Comparison of ENCODE assay signal across 21 mouse cellular contexts in the genomic region with DNA sequence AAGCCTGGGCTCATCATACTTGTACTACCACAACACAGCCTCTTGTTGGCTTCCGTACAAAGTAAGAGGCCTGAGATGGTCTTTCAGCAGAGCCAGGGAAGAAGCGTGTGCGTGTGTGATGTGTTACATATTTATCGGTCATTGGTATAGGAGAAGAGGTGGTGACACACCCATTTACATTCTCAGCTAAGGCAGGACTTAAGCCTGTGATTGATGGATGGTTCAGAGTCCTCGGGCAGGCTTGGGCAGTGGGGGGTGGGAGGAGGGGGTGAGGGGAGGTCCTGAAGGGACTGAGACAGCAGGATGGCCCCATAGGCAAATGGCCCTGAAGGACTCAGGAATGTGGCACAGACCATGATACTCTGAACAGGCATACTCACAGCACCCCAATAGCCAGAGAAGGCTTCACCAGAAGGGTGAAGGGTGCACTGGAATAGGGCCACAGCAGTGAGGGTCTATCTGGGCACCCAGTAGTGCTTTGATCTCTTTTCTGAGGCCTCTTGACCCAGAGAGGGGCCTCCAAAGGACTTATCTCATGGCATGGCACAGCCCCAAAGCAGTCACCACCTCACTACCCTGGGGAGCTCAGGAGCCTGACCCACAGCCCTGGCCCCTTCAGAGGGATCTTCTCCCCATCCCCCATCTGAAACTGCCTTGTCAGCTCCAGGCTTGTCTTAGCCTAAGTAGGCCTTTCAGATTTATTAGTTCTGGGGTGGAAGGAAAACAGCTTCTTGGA.
DNase-seq lines count a peak whose midpoint lies in the region; ATAC-seq and TF ChIP-seq lines count a peak whose summit lies in the region.
"Had no signal": no experiment of that assay in that cellular context is flagged by ENCODE, and none has a peak within 500 bp of the region (broad histone marks: within the 10 kb centered on the region; RNA-seq: fewer than 3 reads in every experiment).

No protein-coding gene starts in this region.

- no peak for TF ChIP-seq EP300 in liver, embryonic 14.5 days (IDR thresholded peaks at IDR 0.05; ENCODE audit: low read depth)

- no peak for ATAC-seq in hindbrain, embryonic 13.5 days (ENCODE audit: low FRiP score)
- no peak for ATAC-seq in hindbrain, postnatal 0 days
- ATAC-seq in neural tube, embryonic 11.5 days (ENCODE audit: insufficient read depth, low FRiP score, low TSS enrichment), result no peak
- peak; percentile 61; the same call in 1 of the 2 replicates for ATAC-seq in liver, embryonic 14.5 days (ENCODE audit: insufficient read depth)
- ATAC-seq in stomach, embryonic 16.5 days (ENCODE audit: insufficient read depth, low FRiP score), result peak; percentile 35; the same call in 1 of the 2 replicates
- ATAC-seq: hindbrain, embryonic 16.5 days had no signal

- H3K9me3 ChIP-seq in hindbrain, embryonic 13.5 days, result no peaks in the 10 kb centered on the region
- no peaks in the 10 kb centered on the region for H3K9me3 ChIP-seq in hindbrain, postnatal 0 days (ENCODE audit: low read length)
- H3K9me3 ChIP-seq in neural tube, embryonic 11.5 days (ENCODE audit: control insufficient read depth, low read length), result no peaks in the 10 kb centered on the region
- no peaks in the 10 kb centered on the region for H3K9me3 ChIP-seq in liver, embryonic 14.5 days (ENCODE audit: control insufficient read depth, low read length)
- H3K9me3 ChIP-seq in stomach, embryonic 16.5 days (replicated peaks; ENCODE audit: control insufficient read depth, low read length), result no peaks in the 10 kb centered on the region
- H3K9me3 ChIP-seq: embryonic facial prominence, embryonic 13.5 days; kidney, embryonic 15.5 days; midbrain, embryonic 12.5 days had no signal

- H3K27me3 ChIP-seq in hindbrain, embryonic 13.5 days, result no peaks in the 10 kb centered on the region
- no peaks in the 10 kb centered on the region for H3K27me3 ChIP-seq in hindbrain, postnatal 0 days (ENCODE audit: insufficient read depth, low read length)
- no peaks in the 10 kb centered on the region for H3K27me3 ChIP-seq in neural tube, embryonic 11.5 days (ENCODE audit: control insufficient read depth, insufficient read depth, low read length)
- H3K27me3 ChIP-seq in liver, embryonic 14.5 days (ENCODE audit: control insufficient read depth, insufficient read depth, low read length), result no peaks in the 10 kb centered on the region
- H3K27me3 ChIP-seq in stomach, embryonic 16.5 days (ENCODE audit: control insufficient read depth, insufficient read depth, low read length), result no peaks in the 10 kb centered on the region
- H3K27me3 ChIP-seq: embryonic facial prominence, embryonic 13.5 days had no signal

- no peak overlapping the region for H3K9ac ChIP-seq in hindbrain, embryonic 13.5 days
- H3K9ac ChIP-seq in hindbrain, postnatal 0 days (replicated peaks; ENCODE audit: low read length), result no peak overlapping the region
- H3K9ac ChIP-seq in neural tube, embryonic 11.5 days (ENCODE audit: low read length), result no peak overlapping the region
- H3K9ac ChIP-seq in liver, embryonic 14.5 days (replicated peaks), result no peak overlapping the region
- H3K9ac ChIP-seq in stomach, embryonic 16.5 days (ENCODE audit: low read length), result no peak overlapping the region
- H3K9ac ChIP-seq: embryonic facial prominence, embryonic 13.5 days; kidney, embryonic 15.5 days; lung, embryonic 14.5 days; midbrain, embryonic 12.5 days had no signal

- H3K27ac ChIP-seq in hindbrain, embryonic 13.5 days, result peak overlapping the region; percentile 73
- no peak overlapping the region for H3K27ac ChIP-seq in hindbrain, postnatal 0 days
- peak overlapping the region; percentile 54; the same call in 1 of the 2 replicates for H3K27ac ChIP-seq in neural tube, embryonic 11.5 days (ENCODE audit: low read depth, low read length)
- H3K27ac ChIP-seq in liver, embryonic 14.5 days, result no peak overlapping the region
- H3K27ac ChIP-seq in stomach, embryonic 16.5 days (ENCODE audit: low read length), result no peak overlapping the region
- H3K27ac ChIP-seq: embryonic facial prominence, embryonic 13.5 days; kidney, embryonic 15.5 days; midbrain, embryonic 12.5 days had no signal

- peaks cover 53% of the 10 kb centered on the region for H3K4me1 ChIP-seq in hindbrain, embryonic 13.5 days (replicated peaks)
- no peaks in the 10 kb centered on the region for H3K4me1 ChIP-seq in hindbrain, postnatal 0 days (ENCODE audit: insufficient read depth, low read length)
- H3K4me1 ChIP-seq in neural tube, embryonic 11.5 days (ENCODE audit: control insufficient read depth, insufficient read depth, low read length), result peaks cover 9% of the 10 kb centered on the region
- peaks cover 7 to 23% of the 10 kb centered on the region in 2 experiments for H3K4me1 ChIP-seq in liver, embryonic 14.5 days (replicated peaks; ENCODE audit: control insufficient read depth in 2 of 2, insufficient read depth in 2 of 2, low read length in 1 of 2)
- H3K4me1 ChIP-seq in stomach, embryonic 16.5 days (ENCODE audit: control insufficient read depth, insufficient read depth, low read length), result no peaks in the 10 kb centered on the region

- DNase-seq in hindbrain, postnatal 0 days (ENCODE audit: low spot score), result no peak
- no peak for DNase-seq in neural tube, embryonic 11.5 days (ENCODE audit: low spot score)
- no peak for DNase-seq in neural tube, embryonic 10.5 days (ENCODE audit: extremely low spot score, low spot score)
- DNase-seq in liver, embryonic 14.5 days (ENCODE audit: low read depth in 3 of 3, low spot score in 3 of 3), result no peak
- no peak for DNase-seq in gastrocnemius, adult 8-10 months (ENCODE audit: low spot score in 2 of 2)
- no peak for DNase-seq in thymus, postnatal 0 days (ENCODE audit: low spot score)
- DNase-seq: adrenal gland, adult 2 months; cerebellum, postnatal 25 days; gastrocnemius, postnatal 10 days; left cerebral cortex, postnatal 4 days; lung, embryonic 14.5 days; lung, postnatal 4 days; retina, postnatal 1 day; right cerebral cortex, postnatal 4 days; thymus, adult 18-20 months had no signal

- H3K4me3 ChIP-seq in hindbrain, embryonic 13.5 days, result no peak overlapping the region
- H3K4me3 ChIP-seq in hindbrain, postnatal 0 days (ENCODE audit: low read length), result no peak overlapping the region
- no peak overlapping the region for H3K4me3 ChIP-seq in neural tube, embryonic 11.5 days (ENCODE audit: low read depth, low read length)
- H3K4me3 ChIP-seq in liver, embryonic 14.5 days (ENCODE audit: insufficient read depth in 1 of 2, low read depth in 2 of 2, low read length in 2 of 2), result no peak overlapping the region
- H3K4me3 ChIP-seq in stomach, embryonic 16.5 days (replicated peaks; ENCODE audit: low read length), result no peak overlapping the region
- H3K4me3 ChIP-seq: embryonic facial prominence, embryonic 13.5 days; kidney, embryonic 15.5 days; midbrain, embryonic 12.5 days had no signal

- whole genome bisulfite sequencing in hindbrain, embryonic 13.5 days, result 61% methylated on average over 5 of the region's 5 CpGs
- WGBS in hindbrain, postnatal 0 days, result 78% methylated on average over 5 of the region's 5 CpGs
- WGBS in neural tube, embryonic 11.5 days, result 50% methylated on average over 5 of the region's 5 CpGs
- 72% methylated on average over 5 of the region's 5 CpGs for WGBS in liver, embryonic 14.5 days (ENCODE audit: insufficient replicate concordance)
- 42% methylated on average over 5 of the region's 5 CpGs for WGBS in stomach, embryonic 16.5 days

- no peak for TF ChIP-seq CTCF in hindbrain, postnatal 0 days (IDR thresholded peaks at IDR 0.05; ENCODE audit: low read depth)
- TF ChIP-seq CTCF in liver, embryonic 14.5 days (IDR thresholded peaks at IDR 0.05; ENCODE audit: low read depth), result no peak

- H3K4me2 ChIP-seq in hindbrain, embryonic 13.5 days, result no peak overlapping the region
- no peak overlapping the region for H3K4me2 ChIP-seq in hindbrain, postnatal 0 days (ENCODE audit: low read depth, low read length)
- H3K4me2 ChIP-seq in neural tube, embryonic 11.5 days (ENCODE audit: low read depth), result no peak overlapping the region
- no peak overlapping the region for H3K4me2 ChIP-seq in liver, embryonic 14.5 days (ENCODE audit: low read depth)
- no peak overlapping the region for H3K4me2 ChIP-seq in stomach, embryonic 16.5 days (ENCODE audit: low read depth, low read length)
- H3K4me2 ChIP-seq: embryonic facial prominence, embryonic 13.5 days; kidney, embryonic 15.5 days; lung, embryonic 14.5 days; midbrain, embryonic 12.5 days had no signal

- no peaks in the 10 kb centered on the region for H3K36me3 ChIP-seq in hindbrain, embryonic 13.5 days
- H3K36me3 ChIP-seq in hindbrain, postnatal 0 days (ENCODE audit: insufficient read depth, low read length), result no peaks in the 10 kb centered on the region
- no peaks in the 10 kb centered on the region for H3K36me3 ChIP-seq in neural tube, embryonic 11.5 days (ENCODE audit: control insufficient read depth, insufficient read depth, low read length)
- no peaks in the 10 kb centered on the region for H3K36me3 ChIP-seq in liver, embryonic 14.5 days (replicated peaks; ENCODE audit: control insufficient read depth, insufficient read depth, low read depth)
- H3K36me3 ChIP-seq in stomach, embryonic 16.5 days (ENCODE audit: control insufficient read depth, insufficient read depth, low read length), result no peaks in the 10 kb centered on the region
- H3K36me3 ChIP-seq: embryonic facial prominence, embryonic 13.5 days; kidney, embryonic 15.5 days; midbrain, embryonic 12.5 days had no signal

Comparison
In these comparisons a context has a peak if more than half of its experiments do, and no peak if none do; other contexts are left out.
1. H3K27ac ChIP-seq: peak in hindbrain, embryonic 13.5 days (single experiment) and neural tube, embryonic 11.5 days (single experiment); none in hindbrain, postnatal 0 days (single experiment), liver, embryonic 14.5 days (single experiment) and stomach, embryonic 16.5 days (single experiment).
2. ATAC-seq: peak in liver, embryonic 14.5 days (single experiment) and stomach, embryonic 16.5 days (single experiment); none in hindbrain, embryonic 13.5 days (single experiment), hindbrain, postnatal 0 days (single experiment) and neural tube, embryonic 11.5 days (single experiment).